Mouse (Mus musculus) erythroid progenitor cell, adult 5-6 weeks (primary cell): ENCODE results near the gene Sgca. TPM values are rescaled to one million over a fixed set of nuclear protein-coding genes. Genes with fewer than 3 reads are reported as not detected.

Experiments used
- ATAC-seq: replicated peaks from 2 replicates; pipeline ENCODE4 v1.8.0; 2016; ENCODE audit warnings: moderate number of reproducible peaks, mild to moderate bottlenecking, moderate TSS enrichment, inconsistent platforms; ENCODE audit not compliant: poor library complexity, low FRiP score, severe bottlenecking
- total RNA-seq, 2 experiments: library from RNA; stranded (forward) in 1 of 2; stranded (reverse) in 1 of 2; fragments of 150-400 nt in 1 of 2; fragments of 186-747, 209-891 nt in 1 of 2; gene quantifications; 2 replicates each; pipeline versions ENCODE4 v1.2.3 to v1.2.4; 2015 to 2017; ENCODE audit warnings: low replicate concordance in 2 of 2

Sgca gene
- total RNA-seq, 2 experiments from 2014 or later: not detected

GRCm38 (mm10) chr11:94927771-94928291 lies 48.3 kb downstream of the Sgca start:
- ATAC-seq: no peak

GRCm38 (mm10) chr11:94926431-94926830 lies 49.7 kb downstream of the Sgca start:
- no peak for ATAC-seq

DNA sequence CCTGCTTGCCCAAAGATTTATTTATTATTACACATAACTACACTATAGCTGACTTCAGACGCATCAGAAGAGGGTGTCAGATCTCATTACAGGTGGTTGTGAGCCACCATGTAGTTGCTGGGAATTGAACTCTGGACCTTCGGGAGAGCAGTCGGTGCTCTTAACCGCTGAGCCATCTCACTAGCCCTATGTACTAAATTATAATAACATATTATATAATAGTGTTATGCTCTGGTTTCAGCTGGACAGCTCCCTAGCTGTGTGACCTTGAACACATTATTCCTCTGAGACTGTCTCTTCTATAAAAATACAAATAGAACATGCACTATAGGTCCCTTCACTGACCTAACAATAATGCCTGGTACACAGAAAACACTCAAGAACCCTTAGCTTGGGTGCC lies 51.1 kb downstream of the Sgca start:
- no peak for ATAC-seq

GRCm38 (mm10) chr11:94920996-94921401 lies 55.1 kb downstream of the Sgca start:
- ATAC-seq: no peak

DNA sequence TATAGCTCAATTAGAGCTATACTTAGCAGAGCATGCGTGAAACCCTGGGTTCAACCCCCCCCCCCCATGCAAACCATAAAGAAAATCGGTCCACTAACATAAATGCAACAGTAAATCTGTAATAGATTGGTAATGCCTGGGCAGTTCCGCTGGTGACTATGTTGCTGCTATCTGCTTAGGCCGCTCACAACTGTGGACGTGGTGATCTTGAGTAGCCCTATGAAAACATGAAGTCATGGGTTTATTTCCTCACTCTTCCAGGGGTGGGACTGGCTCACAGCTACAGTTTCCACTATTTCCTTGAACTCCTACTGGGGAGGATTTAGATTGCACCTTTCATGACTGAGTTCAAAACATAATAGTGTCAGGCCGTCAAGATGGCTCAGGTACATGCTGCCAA lies 58.4 kb downstream of the Sgca start:
- ATAC-seq: no peak

DNA sequence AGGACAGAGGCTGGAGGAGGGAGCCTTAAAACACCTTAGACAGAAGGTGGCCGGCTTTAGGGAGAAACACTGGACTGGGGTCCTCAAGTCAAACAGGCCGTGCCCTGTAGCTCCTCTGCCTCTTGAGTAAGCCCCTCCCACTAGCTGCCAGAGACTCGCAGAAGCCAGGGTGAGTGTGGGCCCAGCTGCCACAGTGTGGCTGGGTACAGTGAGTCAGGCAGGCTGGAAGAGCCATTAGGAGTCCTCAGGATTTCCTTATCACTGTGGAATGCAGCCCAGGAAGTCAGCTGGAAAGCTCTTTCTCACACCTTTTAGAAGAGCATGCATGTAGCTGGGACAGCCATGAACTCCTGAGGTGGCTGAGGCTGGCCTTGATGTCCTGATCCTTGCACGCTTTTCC lies 59.6 kb downstream of the Sgca start:
- no peak for ATAC-seq

- no peak for ATAC-seq
These were observed 60.3 kb downstream of the Sgca start for GRCm38 (mm10) chr11:94915675-94916403.

DNA sequence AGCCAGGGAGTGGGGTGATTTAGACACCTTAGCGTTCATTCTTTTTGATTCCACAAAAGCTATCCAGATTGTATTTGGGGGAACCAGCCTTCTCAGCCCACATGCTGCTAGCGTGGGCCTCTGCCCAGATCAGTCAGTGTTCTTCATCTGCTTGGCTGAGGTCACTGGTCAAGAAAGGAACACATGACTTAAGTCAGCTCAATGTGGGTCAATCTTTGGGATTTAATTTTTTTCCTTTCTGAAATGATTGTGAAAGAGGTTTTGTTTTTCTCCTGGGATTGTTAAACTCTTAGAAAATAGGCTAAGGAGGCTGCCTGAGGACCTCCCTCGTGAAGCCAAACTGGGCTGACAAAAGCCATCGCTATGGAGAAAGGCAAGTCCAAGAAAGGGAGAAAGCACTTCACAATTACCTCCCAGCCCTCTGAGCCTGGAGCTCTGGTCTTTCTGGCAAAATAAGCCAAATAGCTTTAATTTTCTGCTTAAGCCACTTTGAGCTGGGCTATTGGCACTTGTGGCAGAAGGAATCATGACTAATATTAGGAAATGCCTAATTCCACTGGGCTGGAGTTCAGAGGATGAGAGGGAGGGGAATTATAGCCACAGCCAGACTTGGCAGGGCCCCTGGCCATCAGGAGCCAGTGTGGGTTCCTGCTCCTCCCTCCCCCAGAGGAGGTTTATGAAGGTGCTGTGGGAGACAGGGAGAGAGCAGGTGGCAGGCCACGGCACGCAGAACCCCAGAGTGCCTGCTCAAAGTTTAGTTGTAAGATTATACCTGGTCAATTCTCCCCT lies 62.6 kb downstream of the Sgca start:
- no peak for ATAC-seq

Other genes with a start within 250 kb of the Sgca start
- gene Cdc34b, start 234.5 kb downstream of the Sgca start, total RNA-seq (2015; ENCODE audit: low replicate concordance): not detected in 2 replicates
- gene Cdc34b, start 234.5 kb downstream of the Sgca start, total RNA-seq (2017; ENCODE audit: low replicate concordance): 0.15 TPM in 1 of 2 replicates, not detected in the other
- gene Tmem92, start 193.6 kb downstream of the Sgca start, total RNA-seq (2015; ENCODE audit: low replicate concordance): not detected in 2 replicates
- not detected in 2 replicates for gene Tmem92, start 193.6 kb downstream of the Sgca start, total RNA-seq (2017; ENCODE audit: low replicate concordance)
- 1.4 and 2.1 TPM in 2 replicates for gene Col1a1, start 40.1 kb downstream of the Sgca start, total RNA-seq (2015; ENCODE audit: low replicate concordance)
- gene Col1a1, start 40.1 kb downstream of the Sgca start, total RNA-seq (2017; ENCODE audit: low replicate concordance): 0.90 and 1.9 TPM in 2 replicates
- gene Hils1, start 8.7 kb downstream of the Sgca start, total RNA-seq (2015; ENCODE audit: low replicate concordance): not detected in 2 replicates
- not detected in 2 replicates for gene Hils1, start 8.7 kb downstream of the Sgca start, total RNA-seq (2017; ENCODE audit: low replicate concordance)
- gene Ppp1r9b, start 14.7 kb upstream of the Sgca start, total RNA-seq (2015; ENCODE audit: low replicate concordance): 59.5 and 71.4 TPM in 2 replicates
- gene Ppp1r9b, start 14.7 kb upstream of the Sgca start, total RNA-seq (2017; ENCODE audit: low replicate concordance): 98.2 and 125 TPM in 2 replicates
- 103 TPM in 2 replicates for gene Samd14, start 33.6 kb upstream of the Sgca start, total RNA-seq (2015; ENCODE audit: low replicate concordance)
- 98.7 and 99.2 TPM in 2 replicates for gene Samd14, start 33.6 kb upstream of the Sgca start, total RNA-seq (2017; ENCODE audit: low replicate concordance)
- gene Pdk2, start 65.0 kb upstream of the Sgca start, total RNA-seq (2015; ENCODE audit: low replicate concordance): 8.3 and 8.4 TPM in 2 replicates
- 2.3 and 3.2 TPM in 2 replicates for gene Pdk2, start 65.0 kb upstream of the Sgca start, total RNA-seq (2017; ENCODE audit: low replicate concordance)
- not detected in 2 replicates for gene Itga3, start 100.5 kb upstream of the Sgca start, total RNA-seq (2015; ENCODE audit: low replicate concordance)
- 0.13 TPM in 1 of 2 replicates, not detected in the other for gene Itga3, start 100.5 kb upstream of the Sgca start, total RNA-seq (2017; ENCODE audit: low replicate concordance)
- not detected in 2 replicates for gene Dlx3, start 143.8 kb upstream of the Sgca start, total RNA-seq (2015; ENCODE audit: low replicate concordance)
- not detected in 2 replicates for gene Dlx3, start 143.8 kb upstream of the Sgca start, total RNA-seq (2017; ENCODE audit: low replicate concordance)
- gene Dlx4, start 169.9 kb upstream of the Sgca start, total RNA-seq (2015; ENCODE audit: low replicate concordance): not detected in 2 replicates
- not detected in 2 replicates for gene Dlx4, start 169.9 kb upstream of the Sgca start, total RNA-seq (2017; ENCODE audit: low replicate concordance)